Mouse (Mus musculus): ENCODE measurements around the gene Zfp157. TPM values are rescaled to one million over a fixed set of nuclear protein-coding genes. Genes with fewer than 3 reads are reported as not detected.
A peak's percentile ranks its signal among the peaks of the same experiment; 100 is the strongest.
"Not testable (repeated sequence)": the region's sequence is repeated elsewhere in the genome, so short reads cannot be mapped to it uniquely, and the experiment has no call there.

The Zfp157 gene
- 24.0 and 27.3 TPM in 2 replicates for polyA plus RNA-seq (2015; fragmentation: Nextera tagmentation; extraction: Ambion mirVana)

GRCm38 (mm10) chr5:138441286-138442194 lies at the start of gene Zfp157:
TSS of gene Zfp157 (plus strand) at chr5:138441468.
- Histone ChIP-seq H3K36me3 (peaks cover 11% of the 10 kb centered on the region), H3K9ac (peak within 1 kb of the TSS; percentile 97), H3K4me3 (replicated peaks) (peak within 1 kb of the TSS; percentile 95), H3K27me3 (replicated peaks) (no peaks in the 10 kb centered on the region), H3K4me2 (replicated peaks) (peak within 1 kb of the TSS; percentile 69), H3K27ac (peak within 1 kb of the TSS; percentile 86), H3K9me3 (no peaks in the 10 kb centered on the region), H3K4me1 (replicated peaks) (peaks cover 11% of the 10 kb centered on the region)
- peak; percentile 100 for ATAC-seq
- under 1% methylated on average over 48 of the region's 49 CpGs for WGBS

DNA sequence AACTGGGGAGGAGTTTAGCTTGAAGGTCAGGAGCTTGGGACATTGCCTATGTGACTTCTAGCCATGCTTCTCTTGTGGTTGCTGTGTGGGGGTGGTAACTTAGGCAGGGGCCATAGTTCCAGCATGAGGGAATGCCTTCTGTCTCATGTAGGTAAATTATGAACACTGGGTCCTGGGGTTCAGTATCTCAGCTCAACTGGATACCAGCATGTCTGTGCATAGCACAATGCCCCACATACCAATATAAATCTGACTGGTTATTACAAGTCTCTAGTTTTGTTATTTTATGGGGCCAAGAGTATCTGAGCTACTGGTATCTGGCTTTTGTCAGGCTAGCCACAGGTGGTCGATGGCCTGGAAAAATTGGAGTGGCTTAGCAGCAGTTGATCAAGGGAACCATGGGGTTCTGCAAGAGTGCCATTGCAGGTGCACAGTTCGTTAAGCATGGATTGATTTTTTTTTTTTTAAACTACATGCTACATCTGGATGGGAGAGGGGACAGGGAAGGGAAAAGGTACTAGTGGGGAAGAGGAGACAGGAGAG lies 43.4 kb upstream of the Zfp157 start:
- H3K4me1 ChIP-seq (replicated peaks) = no peaks in the 10 kb centered on the region
- H3K9me3 ChIP-seq = no peaks in the 10 kb centered on the region
- no peaks in the 10 kb centered on the region for H3K36me3 ChIP-seq
- no peak overlapping the region for H3K4me2 ChIP-seq (replicated peaks)
- ATAC-seq = no peak
- no peak overlapping the region for H3K27ac ChIP-seq
- WGBS = 65% methylated on average over 2 of the region's 2 CpGs
- H3K27me3 ChIP-seq (replicated peaks) = no peaks in the 10 kb centered on the region
- H3K4me3 ChIP-seq (replicated peaks) = no peak overlapping the region
- H3K9ac ChIP-seq = no peak overlapping the region

DNA sequence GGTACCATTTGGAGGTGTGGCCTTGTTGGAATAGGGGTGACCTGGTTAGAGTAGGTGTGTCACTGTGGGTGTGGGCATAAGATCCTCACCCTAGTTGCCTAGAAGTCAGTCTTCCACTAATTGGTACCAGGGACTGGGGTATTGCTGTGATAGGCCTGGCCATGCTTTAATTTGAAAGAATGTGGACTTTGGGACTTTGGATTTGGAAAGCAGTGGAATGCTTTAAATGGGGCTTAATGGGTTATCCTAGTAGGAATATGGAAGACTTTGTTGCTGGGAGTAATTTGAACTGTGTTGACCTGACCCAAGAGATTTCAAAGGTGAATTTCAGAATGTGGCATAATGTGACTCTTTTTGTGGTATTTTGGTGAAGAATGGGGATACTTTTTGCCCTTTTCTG lies 40.8 kb upstream of the Zfp157 start:
- not testable (repeated sequence) for H3K27me3 ChIP-seq (replicated peaks); H3K9me3 ChIP-seq; H3K9ac ChIP-seq; H3K4me1 ChIP-seq (replicated peaks); H3K4me3 ChIP-seq (replicated peaks); ATAC-seq; H3K27ac ChIP-seq; H3K36me3 ChIP-seq; H3K4me2 ChIP-seq (replicated peaks)

DNA sequence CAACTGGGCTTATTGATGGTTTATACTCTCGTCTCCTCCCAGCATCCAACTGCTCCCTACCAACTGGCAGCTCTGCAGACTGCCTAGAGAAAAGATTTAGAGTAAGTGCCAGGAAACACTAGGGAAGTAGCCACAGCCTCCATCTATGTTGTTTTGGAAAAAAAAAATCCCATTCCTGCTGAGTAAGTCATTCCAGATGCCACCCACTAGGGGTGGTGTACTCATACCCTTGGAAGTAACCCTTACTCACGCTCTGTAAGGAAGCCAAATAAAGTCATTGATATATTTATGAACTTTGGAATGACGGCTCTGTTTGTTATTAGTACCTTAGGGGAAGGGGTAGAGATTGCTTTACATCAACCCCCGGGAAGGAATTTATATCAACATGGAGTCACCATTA lies 17.1 kb downstream of the Zfp157 start:
- Histone ChIP-seq H3K27ac (no peak overlapping the region), H3K4me2 (replicated peaks) (no peak overlapping the region)

DNA sequence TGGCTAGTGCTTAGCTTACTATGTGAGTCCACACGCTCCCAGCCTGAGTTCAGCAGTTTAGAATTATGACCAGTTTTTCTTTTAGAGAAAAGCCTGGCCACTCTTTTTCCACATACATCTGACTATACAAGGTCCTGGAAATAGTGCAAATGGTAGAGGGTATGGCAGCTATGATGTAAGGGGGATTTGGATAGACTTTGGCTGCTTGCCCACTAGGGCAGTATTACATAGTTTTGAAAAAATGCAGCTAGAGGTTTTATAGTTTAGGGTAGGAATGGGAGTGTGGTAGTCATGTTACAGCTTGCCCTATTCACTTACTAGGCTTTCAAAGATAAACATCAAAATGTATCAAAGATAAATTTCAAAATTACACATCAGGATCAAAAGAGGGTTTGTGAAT lies 17.8 kb downstream of the Zfp157 start:
- Histone ChIP-seq H3K9me3 (peaks cover 18% of the 10 kb centered on the region), H3K9ac (no peak overlapping the region), H3K27ac (no peak overlapping the region), H3K27me3 (replicated peaks) (no peaks in the 10 kb centered on the region), H3K4me1 (replicated peaks) (no peaks in the 10 kb centered on the region), H3K4me3 (replicated peaks) (no peak overlapping the region), H3K36me3 (peaks cover 43% of the 10 kb centered on the region), H3K4me2 (replicated peaks) (no peak overlapping the region)
- WGBS = 94% methylated on average over 1 of the region's 1 CpGs
- ATAC-seq = no peak

More for the DNA sequence above, 17.1 kb downstream of the Zfp157 start:
- no peak overlapping the region for H3K4me3 ChIP-seq (replicated peaks)
- H3K9me3 ChIP-seq = peaks cover 18% of the 10 kb centered on the region
- no peaks in the 10 kb centered on the region for H3K4me1 ChIP-seq (replicated peaks)
- H3K36me3 ChIP-seq = peaks cover 43% of the 10 kb centered on the region
- no peak for ATAC-seq
- 95% methylated on average over 4 of the region's 4 CpGs for WGBS
- H3K27me3 ChIP-seq (replicated peaks) = no peaks in the 10 kb centered on the region
- no peak overlapping the region for H3K9ac ChIP-seq

- no peaks in the 10 kb centered on the region for H3K36me3 ChIP-seq
- H3K27me3 ChIP-seq (replicated peaks) = no peaks in the 10 kb centered on the region
- no peaks in the 10 kb centered on the region for H3K9me3 ChIP-seq
- no peak overlapping the region for H3K4me2 ChIP-seq (replicated peaks)
- H3K9ac ChIP-seq = no peak overlapping the region
- WGBS = 28% methylated on average over 6 of the region's 6 CpGs
- H3K27ac ChIP-seq = no peak overlapping the region
- no peak for ATAC-seq
- no peak overlapping the region for H3K4me3 ChIP-seq (replicated peaks)
- no peaks in the 10 kb centered on the region for H3K4me1 ChIP-seq (replicated peaks)
Measured at GRCm38 (mm10) chr5:138473601-138474000, 32.3 kb downstream of the Zfp157 start.

DNA sequence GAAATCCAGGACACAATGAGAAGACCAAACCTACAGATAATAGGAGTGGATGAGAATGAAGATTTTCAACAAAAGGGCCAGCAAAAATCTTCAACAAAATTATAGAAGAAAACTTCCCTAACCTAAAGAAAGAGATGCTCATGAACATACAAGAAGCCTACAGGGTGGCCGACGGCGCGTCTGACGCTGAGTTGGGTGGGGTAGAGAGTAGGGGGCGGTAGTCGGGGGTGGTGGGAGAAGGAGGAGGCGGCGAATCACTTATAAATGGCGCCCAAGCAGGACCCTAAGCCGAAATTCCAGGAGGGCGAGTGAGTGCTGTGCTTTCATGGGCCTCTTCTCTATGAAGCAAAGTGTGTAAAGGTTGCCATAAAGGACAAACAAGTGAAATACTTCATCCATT lies 63.3 kb downstream of the Zfp157 start:
- ATAC-seq; H3K4me1 ChIP-seq (replicated peaks); H3K27ac ChIP-seq; H3K36me3 ChIP-seq; H3K9ac ChIP-seq; H3K27me3 ChIP-seq (replicated peaks); H3K4me2 ChIP-seq (replicated peaks); H3K4me3 ChIP-seq (replicated peaks); H3K9me3 ChIP-seq: not testable (repeated sequence)
- WGBS = 95% methylated on average over 12 of the region's 12 CpGs

Other genes with a start within 250 kb of the Zfp157 start
- gene Mblac1, start 247.2 kb upstream of the Zfp157 start, polyA plus RNA-seq (2015; fragmentation: Nextera tagmentation; extraction: Ambion mirVana) = 7.5 TPM in 2 replicates
- not detected in 2 replicates for gene Nxpe5, start 215.6 kb upstream of the Zfp157 start, polyA plus RNA-seq (2015; fragmentation: Nextera tagmentation; extraction: Ambion mirVana)
- 80.6 and 90.1 TPM in 2 replicates for gene Lamtor4, start 186.0 kb upstream of the Zfp157 start, polyA plus RNA-seq (2015; fragmentation: Nextera tagmentation; extraction: Ambion mirVana)
- 4.8 and 5.1 TPM in 2 replicates for gene BC037034, start 177.4 kb upstream of the Zfp157 start, polyA plus RNA-seq (2015; fragmentation: Nextera tagmentation; extraction: Ambion mirVana)
- gene Gal3st4, start 168.6 kb upstream of the Zfp157 start, polyA plus RNA-seq (2015; fragmentation: Nextera tagmentation; extraction: Ambion mirVana) = 1.0 and 1.4 TPM in 2 replicates
- gene Gm43720, start 161.5 kb upstream of the Zfp157 start, polyA plus RNA-seq (2015; fragmentation: Nextera tagmentation; extraction: Ambion mirVana) = not detected in 2 replicates
- 13.7 and 15.2 TPM in 2 replicates for gene Gpc2, start 161.5 kb upstream of the Zfp157 start, polyA plus RNA-seq (2015; fragmentation: Nextera tagmentation; extraction: Ambion mirVana)
- 2.0 and 2.9 TPM in 2 replicates for gene Stag3, start 161.2 kb upstream of the Zfp157 start, polyA plus RNA-seq (2015; fragmentation: Nextera tagmentation; extraction: Ambion mirVana)
- gene Pvrig, start 99.5 kb upstream of the Zfp157 start, polyA plus RNA-seq (2015; fragmentation: Nextera tagmentation; extraction: Ambion mirVana) = 0.18 and 0.47 TPM in 2 replicates
- not detected in 2 replicates for gene 1700123K08Rik, start 123.2 kb downstream of the Zfp157 start, polyA plus RNA-seq (2015; fragmentation: Nextera tagmentation; extraction: Ambion mirVana)
- 49.1 and 53.9 TPM in 2 replicates for gene Zfp68, start 178.3 kb downstream of the Zfp157 start, polyA plus RNA-seq (2015; fragmentation: Nextera tagmentation; extraction: Ambion mirVana)
- 10.7 and 10.9 TPM in 2 replicates for gene A430033K04Rik, start 181.4 kb downstream of the Zfp157 start, polyA plus RNA-seq (2015; fragmentation: Nextera tagmentation; extraction: Ambion mirVana)